Mouse (Mus musculus): ENCODE data around the gene Zar1l. TPM values are rescaled to one million over a fixed set of nuclear protein-coding genes. Genes with fewer than 3 reads are reported as not detected.
"Not testable (repeated sequence)": the region's sequence is repeated elsewhere in the genome, so short reads cannot be mapped to it uniquely, and the experiment has no call there.

Gene Zar1l
- polyA plus RNA-seq, 1 experiment from 2014 or later: not detected

DNA sequence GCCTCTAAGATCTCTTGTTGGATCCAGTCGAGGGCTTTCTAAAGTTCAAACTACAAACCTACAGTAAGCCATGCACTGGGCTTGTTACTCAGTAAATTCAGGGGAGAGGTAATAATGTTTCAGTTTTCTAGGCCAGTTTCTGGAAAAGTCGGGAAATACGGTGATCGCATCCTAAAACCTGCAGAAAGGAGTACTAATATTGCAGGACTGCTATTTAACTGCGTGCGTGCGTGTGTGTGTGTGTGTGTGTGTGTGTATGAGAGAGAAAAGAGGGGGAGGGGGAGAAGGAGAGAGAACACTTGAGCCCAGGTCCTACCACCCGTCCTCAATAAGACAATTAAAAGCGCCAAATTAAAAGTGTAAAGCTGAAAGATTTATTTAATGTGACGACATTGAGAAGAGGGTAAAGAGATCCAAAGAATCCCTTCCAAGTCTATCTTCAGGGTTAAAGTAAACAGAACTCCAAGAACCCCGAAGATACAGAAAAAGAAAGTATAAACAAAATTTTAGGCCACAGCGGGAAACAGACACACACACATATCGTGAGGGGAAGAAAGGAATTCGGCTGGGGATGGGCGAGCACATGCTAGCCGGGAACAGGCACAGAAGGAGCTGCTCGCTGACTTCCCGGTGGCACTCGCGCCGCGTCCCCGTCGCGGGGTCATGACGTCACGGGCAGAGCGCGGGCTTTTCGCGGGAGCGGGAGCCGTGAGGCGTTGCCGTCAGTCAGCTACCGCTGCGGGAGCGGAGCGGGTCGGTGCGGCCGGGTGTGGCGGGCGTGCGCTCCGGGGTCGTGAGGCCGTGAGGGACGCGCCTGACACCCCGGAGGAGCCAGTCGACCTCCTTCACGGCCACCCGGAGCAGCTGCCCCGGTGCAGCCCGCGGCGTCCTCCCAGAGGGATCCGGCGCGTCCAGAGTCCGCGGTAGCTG, 4.2 kb upstream of the Zar1l start, which contains the start of gene Brca2:
TSS of gene Brca2 (plus strand) at position 694 of the 930 bp plus-strand sequence.
- peak; percentile 95 for ATAC-seq
- peaks cover 12% of the 10 kb centered on the region for H3K36me3 ChIP-seq
- no peaks in the 10 kb centered on the region for H3K9me3 ChIP-seq (replicated peaks)
- H3K27ac ChIP-seq: peak within 1 kb of the TSS; percentile 90
- peaks cover 9% of the 10 kb centered on the region for H3K27me3 ChIP-seq (replicated peaks)
- peak within 1 kb of the TSS; percentile 92 for H3K9ac ChIP-seq
- peak within 1 kb of the TSS; percentile 67 for H3K4me2 ChIP-seq
- peaks cover 36% of the 10 kb centered on the region for H3K4me1 ChIP-seq
- WGBS (ENCODE audit: insufficient replicate concordance): 4% methylated on average over 63 of the region's 63 CpGs
- peak within 1 kb of the TSS; percentile 91 for H3K4me3 ChIP-seq

DNA sequence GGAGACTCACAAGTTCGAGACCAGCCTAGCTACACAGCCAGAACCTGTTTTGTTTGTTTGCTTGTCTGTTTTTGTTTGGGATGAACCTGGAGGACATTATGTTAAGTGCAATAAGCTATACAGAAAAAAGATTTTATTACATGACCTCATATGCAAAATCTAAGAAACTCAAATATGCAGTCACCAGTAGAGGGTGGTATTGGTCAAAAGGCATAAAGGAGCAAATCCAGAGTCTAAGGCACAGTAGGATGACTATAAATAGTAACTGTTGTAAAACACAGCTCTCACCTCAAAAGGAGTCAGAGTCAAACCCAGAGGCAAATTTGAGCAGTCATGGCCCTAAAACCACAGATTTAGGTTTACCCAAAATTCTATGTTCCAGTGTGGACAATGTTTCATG, 1.6 kb upstream of the Zar1l start:
- 67% methylated on average over 1 of the region's 1 CpGs for WGBS (ENCODE audit: insufficient replicate concordance)
- no peak for ATAC-seq
- H3K9ac ChIP-seq: no peak overlapping the region
- H3K27ac ChIP-seq: no peak overlapping the region
- peaks cover 22% of the 10 kb centered on the region for H3K4me1 ChIP-seq
- no peak overlapping the region for H3K4me2 ChIP-seq
- H3K27me3 ChIP-seq (replicated peaks): peaks cover 11% of the 10 kb centered on the region
- H3K9me3 ChIP-seq (replicated peaks): no peaks in the 10 kb centered on the region
- no peak overlapping the region for H3K4me3 ChIP-seq
- no peaks in the 10 kb centered on the region; the same call in 1 of the 2 replicates for H3K36me3 ChIP-seq

DNA sequence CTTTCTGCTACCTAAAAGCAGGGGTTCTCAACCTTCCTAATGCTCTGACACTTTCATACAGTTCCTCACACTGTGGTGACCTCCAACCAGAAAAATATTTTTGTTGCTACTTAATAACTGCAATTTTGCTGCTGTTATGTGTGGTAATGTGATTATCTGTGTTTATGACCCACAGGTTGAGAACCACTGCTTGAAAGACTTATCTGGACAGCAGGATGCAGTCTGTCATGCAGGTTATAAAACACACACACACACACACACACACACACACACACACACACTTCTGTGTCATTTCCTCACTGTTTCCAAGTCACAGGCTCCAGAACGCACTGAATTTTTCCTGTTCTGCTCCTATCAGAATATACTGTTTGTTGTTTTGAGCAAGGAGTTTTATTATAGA, 3.9 kb downstream of the Zar1l start:
- 75% methylated on average over 1 of the region's 1 CpGs for WGBS (ENCODE audit: insufficient replicate concordance)
- H3K9me3 ChIP-seq (replicated peaks): no peaks in the 10 kb centered on the region
- H3K27ac ChIP-seq: no peak overlapping the region
- H3K4me1 ChIP-seq: no peaks in the 10 kb centered on the region
- no peaks in the 10 kb centered on the region for H3K36me3 ChIP-seq
- no peak for ATAC-seq
- H3K27me3 ChIP-seq (replicated peaks): peaks cover 11% of the 10 kb centered on the region
- no peak overlapping the region for H3K9ac ChIP-seq
- H3K4me3 ChIP-seq: no peak overlapping the region
- no peak overlapping the region for H3K4me2 ChIP-seq

DNA sequence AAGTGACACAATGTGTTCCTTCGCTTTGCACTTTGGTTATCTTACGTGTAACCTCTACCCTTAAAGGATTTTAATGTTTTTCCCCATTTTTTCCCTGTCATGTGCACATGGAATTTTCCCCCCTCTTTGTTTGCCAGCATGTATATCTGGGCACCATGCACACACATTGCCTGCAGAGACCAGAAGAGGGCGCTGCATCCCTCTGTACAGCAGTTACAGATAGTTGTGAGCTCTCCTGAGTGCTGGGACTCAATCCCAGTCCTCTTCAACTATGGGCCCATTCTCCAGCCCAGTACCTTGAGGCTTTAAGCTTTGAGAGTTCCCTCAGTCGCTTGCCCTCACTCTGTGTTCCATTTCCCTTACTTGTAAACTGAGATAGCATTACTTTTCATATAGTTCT, 4.7 kb downstream of the Zar1l start:
- H3K4me3 ChIP-seq: no peak overlapping the region
- H3K36me3 ChIP-seq: no peaks in the 10 kb centered on the region
- no peak overlapping the region for H3K4me2 ChIP-seq
- 73% methylated on average over 4 of the region's 4 CpGs for WGBS (ENCODE audit: insufficient replicate concordance)
- H3K9ac ChIP-seq: no peak overlapping the region
- H3K9me3 ChIP-seq (replicated peaks): no peaks in the 10 kb centered on the region
- no peak for ATAC-seq
- H3K27me3 ChIP-seq (replicated peaks): peaks cover 11% of the 10 kb centered on the region
- H3K4me1 ChIP-seq: no peaks in the 10 kb centered on the region
- H3K27ac ChIP-seq: no peak overlapping the region

- Histone ChIP-seq H3K9ac (no peak overlapping the region), H3K36me3 (no peaks in the 10 kb centered on the region), H3K4me1 (no peaks in the 10 kb centered on the region), H3K27me3 (replicated peaks) (no peaks in the 10 kb centered on the region), H3K4me2 (no peak overlapping the region), H3K27ac (no peak overlapping the region), H3K4me3 (no peak overlapping the region), H3K9me3 (replicated peaks) (no peaks in the 10 kb centered on the region)
- ATAC-seq: no peak
- WGBS (ENCODE audit: insufficient replicate concordance): 53% methylated on average over 6 of the region's 6 CpGs
Measured at GRCm38 (mm10) chr5:150510451-150511225, 7.3 kb downstream of the Zar1l start.

GRCm38 (mm10) chr5:150495792-150496191, 22.2 kb downstream of the Zar1l start:
- 26% methylated on average over 6 of the region's 6 CpGs for WGBS (ENCODE audit: insufficient replicate concordance)
- Histone ChIP-seq H3K9me3 (replicated peaks) (no peaks in the 10 kb centered on the region), H3K4me2 (no peak overlapping the region), H3K36me3 (no peaks in the 10 kb centered on the region), H3K4me1 (no peaks in the 10 kb centered on the region), H3K27ac (no peak overlapping the region), H3K4me3 (no peak overlapping the region), H3K27me3 (replicated peaks) (no peaks in the 10 kb centered on the region), H3K9ac (no peak overlapping the region)
- no peak for ATAC-seq

GRCm38 (mm10) chr5:150491573-150492173, 26.3 kb downstream of the Zar1l start:
- not testable (repeated sequence) for H3K4me3 ChIP-seq; H3K36me3 ChIP-seq; ATAC-seq; H3K9ac ChIP-seq; H3K4me1 ChIP-seq; H3K27ac ChIP-seq; H3K9me3 ChIP-seq (replicated peaks); H3K27me3 ChIP-seq (replicated peaks); H3K4me2 ChIP-seq
- 70% methylated on average over 4 of the region's 4 CpGs for WGBS (ENCODE audit: insufficient replicate concordance)

GRCm38 (mm10) chr5:150490821-150491220, 27.1 kb downstream of the Zar1l start:
- H3K4me1 ChIP-seq: no peaks in the 10 kb centered on the region
- H3K4me2 ChIP-seq: no peak overlapping the region
- 61% methylated on average over 8 of the region's 8 CpGs for WGBS (ENCODE audit: insufficient replicate concordance)
- H3K27me3 ChIP-seq (replicated peaks): no peaks in the 10 kb centered on the region
- no peak overlapping the region for H3K4me3 ChIP-seq
- H3K9ac ChIP-seq: no peak overlapping the region
- H3K36me3 ChIP-seq: no peaks in the 10 kb centered on the region
- H3K9me3 ChIP-seq (replicated peaks): no peaks in the 10 kb centered on the region
- no peak for ATAC-seq
- H3K27ac ChIP-seq: no peak overlapping the region

- H3K4me3 ChIP-seq: no peak overlapping the region
- H3K9ac ChIP-seq: no peak overlapping the region
- no peak overlapping the region for H3K27ac ChIP-seq
- H3K9me3 ChIP-seq (replicated peaks): no peaks in the 10 kb centered on the region
- H3K4me1 ChIP-seq: no peaks in the 10 kb centered on the region
- H3K36me3 ChIP-seq: no peaks in the 10 kb centered on the region
- 65% methylated on average over 3 of the region's 3 CpGs for WGBS (ENCODE audit: insufficient replicate concordance)
- H3K27me3 ChIP-seq (replicated peaks): no peaks in the 10 kb centered on the region
- H3K4me2 ChIP-seq: no peak overlapping the region
- ATAC-seq: no peak
Measured at GRCm38 (mm10) chr5:150490285-150490684, 27.7 kb downstream of the Zar1l start.

DNA sequence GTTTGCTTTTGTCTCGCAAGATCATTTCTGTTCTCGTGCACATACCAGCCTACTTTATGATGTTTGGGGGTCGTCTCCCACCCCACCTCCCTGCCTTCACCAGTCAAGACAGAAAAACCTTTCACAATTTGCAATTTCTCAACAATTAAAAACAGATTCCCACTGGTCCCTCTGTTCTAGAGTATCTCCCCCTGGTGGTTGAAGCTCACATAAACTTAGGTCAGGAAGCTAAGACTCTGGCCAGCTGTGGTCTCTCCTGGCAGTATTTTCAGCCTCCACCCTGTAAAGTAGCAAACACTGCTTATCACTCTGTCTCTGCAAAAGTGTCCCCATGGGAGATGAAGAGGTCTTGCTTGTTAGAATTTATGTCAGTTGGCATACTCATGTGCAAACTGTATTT, 32.8 kb downstream of the Zar1l start:
- Histone ChIP-seq H3K4me1 (no peaks in the 10 kb centered on the region), H3K9me3 (replicated peaks) (no peaks in the 10 kb centered on the region), H3K4me3 (no peak overlapping the region), H3K36me3 (no peaks in the 10 kb centered on the region), H3K27me3 (replicated peaks) (no peaks in the 10 kb centered on the region), H3K9ac (no peak overlapping the region), H3K27ac (no peak overlapping the region), H3K4me2 (no peak overlapping the region)
- ATAC-seq: no peak
- 61% methylated on average over 3 of the region's 3 CpGs for WGBS (ENCODE audit: insufficient replicate concordance)

- no peak overlapping the region for H3K9ac ChIP-seq
- H3K4me2 ChIP-seq: no peak overlapping the region
- no peak overlapping the region for H3K4me3 ChIP-seq
- 38% methylated on average over 4 of the region's 4 CpGs for WGBS (ENCODE audit: insufficient replicate concordance)
- no peaks in the 10 kb centered on the region for H3K4me1 ChIP-seq
- H3K9me3 ChIP-seq (replicated peaks): no peaks in the 10 kb centered on the region
- no peaks in the 10 kb centered on the region for H3K27me3 ChIP-seq (replicated peaks)
- no peak overlapping the region for H3K27ac ChIP-seq
- no peak for ATAC-seq
- no peaks in the 10 kb centered on the region for H3K36me3 ChIP-seq
Measured at GRCm38 (mm10) chr5:150478612-150479011, 39.4 kb downstream of the Zar1l start.

GRCm38 (mm10) chr5:150477364-150477763, 40.6 kb downstream of the Zar1l start:
- Histone ChIP-seq H3K4me1 (no peaks in the 10 kb centered on the region), H3K27me3 (replicated peaks) (no peaks in the 10 kb centered on the region), H3K4me2 (no peak overlapping the region), H3K4me3 (no peak overlapping the region), H3K9ac (no peak overlapping the region), H3K27ac (no peak overlapping the region), H3K9me3 (replicated peaks) (no peaks in the 10 kb centered on the region), H3K36me3 (no peaks in the 10 kb centered on the region)
- no peak for ATAC-seq
- WGBS (ENCODE audit: insufficient replicate concordance): 71% methylated on average over 4 of the region's 4 CpGs

All from liver, embryonic 12.5 days (tissue).